Mouse (Mus musculus): ENCODE results near the gene Olfr469. TPM values are rescaled to one million over a fixed set of nuclear protein-coding genes. Genes with fewer than 3 reads are reported as not detected.

Olfr469 gene
- total and polyA plus RNA-seq, 2 experiments from 2014 or later, result not detected

DNA sequence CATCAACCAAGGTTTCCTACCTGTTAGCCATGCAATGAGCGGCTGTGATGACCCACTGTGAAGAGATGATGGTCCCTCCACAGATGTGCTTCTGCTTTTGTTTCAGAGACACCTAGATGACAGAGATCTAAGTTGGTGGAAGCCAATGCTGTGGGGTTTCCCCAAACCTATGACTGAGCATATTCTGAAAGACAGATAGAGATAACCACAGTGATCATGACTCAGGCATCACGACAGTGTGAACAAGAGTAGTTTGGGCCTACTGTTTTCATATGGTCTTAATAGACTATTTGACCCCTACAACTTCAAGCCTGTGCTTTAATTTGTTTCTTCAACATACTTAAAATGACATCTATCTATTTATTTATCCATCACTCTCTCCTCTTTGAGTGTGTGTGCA is 28.8 kb downstream of the Olfr469 start:
- no peaks in the 10 kb centered on the region for H3K4me1 ChIP-seq (ENCODE audit: insufficient read depth)
- DNase-seq, result no peak
- no peak for TF ChIP-seq CTCF (IDR thresholded peaks at IDR 0.05; ENCODE audit: low read depth)
- H3K9ac ChIP-seq, result no peak overlapping the region
- H3K36me3 ChIP-seq (ENCODE audit: insufficient read depth), result no peaks in the 10 kb centered on the region
- no peak for ATAC-seq
- H3K27me3 ChIP-seq (ENCODE audit: insufficient read depth, low read length), result no peaks in the 10 kb centered on the region
- H3K4me2 ChIP-seq (ENCODE audit: low read depth), result no peak overlapping the region
- no peaks in the 10 kb centered on the region for H3K9me3 ChIP-seq (ENCODE audit: low read length)
- 89% methylated on average over 2 of the region's 2 CpGs for WGBS
- no peak overlapping the region for H3K4me3 ChIP-seq (ENCODE audit: low read depth, low read length)
- H3K27ac ChIP-seq (ENCODE audit: low read depth, low read length), result no peak overlapping the region

DNA sequence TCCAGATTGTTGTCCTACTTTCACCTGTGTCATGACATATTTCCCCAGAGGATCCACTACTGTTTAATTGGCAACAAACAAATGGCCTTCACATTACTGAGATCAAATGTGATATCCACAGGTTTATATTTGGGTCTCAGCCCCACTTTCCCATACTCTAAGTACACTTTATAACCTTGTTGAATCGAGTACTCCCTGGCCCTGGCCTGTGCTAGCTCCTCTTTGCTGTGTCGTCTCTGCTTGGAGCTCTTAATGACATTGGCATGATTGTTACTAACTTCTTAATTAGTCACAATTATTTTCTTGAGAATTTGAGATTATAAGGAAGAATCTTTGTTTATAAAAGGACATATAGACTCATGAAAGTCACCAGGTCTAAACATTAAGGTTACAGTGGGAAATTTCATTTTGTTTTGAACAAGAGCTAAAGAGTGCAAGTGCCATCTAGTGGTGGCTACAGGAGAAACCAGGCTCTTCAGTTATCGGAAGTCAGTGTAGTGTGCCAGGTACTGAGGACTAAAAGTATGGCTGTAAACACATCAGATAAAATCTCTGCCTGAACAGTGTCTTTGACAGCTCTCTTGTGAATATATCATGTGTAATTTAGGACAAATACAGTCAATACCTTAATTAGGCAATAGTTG is 37.2 kb downstream of the Olfr469 start:
- DNase-seq, result peak; percentile 58

GRCm38 (mm10) chr7:107779611-107780010 is 45.7 kb downstream of the Olfr469 start:
- H3K9me3 ChIP-seq (ENCODE audit: low read length), result no peaks in the 10 kb centered on the region
- H3K4me1 ChIP-seq (ENCODE audit: insufficient read depth), result no peaks in the 10 kb centered on the region
- H3K27ac ChIP-seq (ENCODE audit: low read depth, low read length), result no peak overlapping the region
- no peak overlapping the region for H3K4me3 ChIP-seq (ENCODE audit: low read depth, low read length)
- H3K4me2 ChIP-seq (ENCODE audit: low read depth), result no peak overlapping the region
- WGBS, result 46% methylated on average over 4 of the region's 4 CpGs
- no peak overlapping the region for H3K9ac ChIP-seq
- H3K36me3 ChIP-seq (ENCODE audit: insufficient read depth), result no peaks in the 10 kb centered on the region
- peak; percentile 82 for TF ChIP-seq CTCF (IDR thresholded peaks at IDR 0.05; ENCODE audit: low read depth)
- no peak for ATAC-seq
- H3K27me3 ChIP-seq (ENCODE audit: insufficient read depth, low read length), result no peaks in the 10 kb centered on the region
- DNase-seq, result peak; percentile 58

More for the DNA sequence above, 37.2 kb downstream of the Olfr469 start:
- no peak overlapping the region for H3K9ac ChIP-seq
- 65% methylated on average over 3 of the region's 3 CpGs for WGBS
- H3K36me3 ChIP-seq (ENCODE audit: insufficient read depth), result no peaks in the 10 kb centered on the region
- peak; percentile 78 for TF ChIP-seq CTCF (IDR thresholded peaks at IDR 0.05; ENCODE audit: low read depth)
- H3K9me3 ChIP-seq (ENCODE audit: low read length), result no peaks in the 10 kb centered on the region
- H3K4me2 ChIP-seq (ENCODE audit: low read depth), result no peak overlapping the region
- H3K27me3 ChIP-seq (ENCODE audit: insufficient read depth, low read length), result no peaks in the 10 kb centered on the region
- no peaks in the 10 kb centered on the region for H3K4me1 ChIP-seq (ENCODE audit: insufficient read depth)
- no peak overlapping the region for H3K27ac ChIP-seq (ENCODE audit: low read depth, low read length)
- ATAC-seq, result peak; percentile 62
- H3K4me3 ChIP-seq (ENCODE audit: low read depth, low read length), result no peak overlapping the region

DNA sequence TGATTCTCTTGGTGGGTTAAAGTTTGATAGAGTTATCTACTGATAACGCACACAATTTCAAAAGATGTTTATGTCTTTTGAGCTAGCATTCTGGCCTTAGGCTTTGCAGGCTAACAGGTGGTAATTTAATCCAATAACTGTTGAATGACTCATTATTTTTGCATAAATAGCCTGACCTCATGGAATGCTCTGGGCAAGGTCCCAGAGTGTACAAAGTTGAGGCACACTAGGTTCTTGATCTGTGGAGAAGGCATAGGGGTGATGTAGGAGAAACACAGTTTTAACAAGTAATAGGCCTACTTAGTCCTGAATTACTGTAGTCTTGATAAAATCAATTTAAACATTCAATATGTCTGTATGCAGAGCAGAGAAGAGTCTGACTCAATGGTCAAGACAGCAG is 47.1 kb downstream of the Olfr469 start:
- no peaks in the 10 kb centered on the region for H3K4me1 ChIP-seq (ENCODE audit: insufficient read depth)
- ATAC-seq (no peak), DNase-seq (no peak)
- H3K9ac ChIP-seq, result no peak overlapping the region
- H3K27ac ChIP-seq (ENCODE audit: low read depth, low read length), result no peak overlapping the region
- 75% methylated on average over 1 of the region's 1 CpGs for WGBS
- H3K27me3 ChIP-seq (ENCODE audit: insufficient read depth, low read length), result no peaks in the 10 kb centered on the region
- no peak overlapping the region for H3K4me3 ChIP-seq (ENCODE audit: low read depth, low read length)
- no peak overlapping the region for H3K4me2 ChIP-seq (ENCODE audit: low read depth)
- H3K36me3 ChIP-seq (ENCODE audit: insufficient read depth), result no peaks in the 10 kb centered on the region
- H3K9me3 ChIP-seq (ENCODE audit: low read length), result no peaks in the 10 kb centered on the region
- TF ChIP-seq CTCF (IDR thresholded peaks at IDR 0.05; ENCODE audit: low read depth), result no peak

DNA sequence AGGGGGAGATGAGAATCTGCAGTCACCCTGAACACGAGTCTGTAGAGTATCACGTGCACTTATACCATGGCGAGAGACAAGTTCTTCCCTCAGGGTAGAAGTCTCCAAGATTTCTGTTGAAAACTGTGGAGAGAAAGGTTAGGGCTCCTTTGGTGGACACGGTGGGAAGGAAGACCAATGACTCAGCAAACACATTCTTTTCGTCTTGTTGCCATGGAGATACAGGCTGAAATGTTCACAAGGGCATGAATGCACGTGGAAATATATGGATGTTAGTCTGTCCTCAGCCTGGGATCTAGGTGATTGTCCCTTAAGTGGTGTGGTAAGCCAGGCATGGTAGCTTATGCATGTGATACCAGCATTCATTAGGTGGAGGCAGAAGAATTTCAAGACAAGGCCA is 54.5 kb downstream of the Olfr469 start:
- Histone ChIP-seq H3K4me3 (ENCODE audit: low read depth, low read length) (no peak overlapping the region), H3K36me3 (ENCODE audit: insufficient read depth) (no peaks in the 10 kb centered on the region), H3K4me2 (ENCODE audit: low read depth) (no peak overlapping the region), H3K27me3 (ENCODE audit: insufficient read depth, low read length) (no peaks in the 10 kb centered on the region), H3K9me3 (ENCODE audit: low read length) (no peaks in the 10 kb centered on the region), H3K27ac (ENCODE audit: low read depth, low read length) (no peak overlapping the region), H3K4me1 (ENCODE audit: insufficient read depth) (no peaks in the 10 kb centered on the region), H3K9ac (no peak overlapping the region)
- DNase-seq (no peak), ATAC-seq (no peak)
- WGBS, result 55% methylated on average over 6 of the region's 6 CpGs
- TF ChIP-seq CTCF (IDR thresholded peaks at IDR 0.05; ENCODE audit: low read depth), result no peak

Other genes starting within 250 kb of the Olfr469 start
- gene Ppfibp2, start 230.3 kb downstream of the Olfr469 start, total RNA-seq (2014; rRNA removed), result 2.8 and 3.1 TPM in 2 replicates
- gene Ppfibp2, start 230.3 kb downstream of the Olfr469 start, polyA plus RNA-seq (2015; fragmentation: Nextera tagmentation; extraction: Ambion mirVana), result 1.2 TPM in 2 replicates
- gene 5330417H12Rik, start 200.4 kb downstream of the Olfr469 start, total RNA-seq (2014; rRNA removed), result not detected in 2 replicates
- gene 5330417H12Rik, start 200.4 kb downstream of the Olfr469 start, polyA plus RNA-seq (2015; fragmentation: Nextera tagmentation; extraction: Ambion mirVana), result not detected in 2 replicates
- 0.15 TPM in 1 of 2 replicates, not detected in the other for gene Cyb5r2, start 67.5 kb downstream of the Olfr469 start, total RNA-seq (2014; rRNA removed)
- 0.18 TPM in 1 of 2 replicates, not detected in the other for gene Cyb5r2, start 67.5 kb downstream of the Olfr469 start, polyA plus RNA-seq (2015; fragmentation: Nextera tagmentation; extraction: Ambion mirVana)
- not detected in 2 replicates for gene Ovch2, start 24.3 kb downstream of the Olfr469 start, total RNA-seq (2014; rRNA removed)
- not detected in 2 replicates for gene Ovch2, start 24.3 kb downstream of the Olfr469 start, polyA plus RNA-seq (2015; fragmentation: Nextera tagmentation; extraction: Ambion mirVana)
- not detected in 2 replicates for gene Olfr467, start 13.3 kb downstream of the Olfr469 start, total RNA-seq (2014; rRNA removed)
- gene Olfr467, start 13.3 kb downstream of the Olfr469 start, polyA plus RNA-seq (2015; fragmentation: Nextera tagmentation; extraction: Ambion mirVana), result not detected in 2 replicates
- gene Olfr470, start 21.9 kb upstream of the Olfr469 start, total RNA-seq (2014; rRNA removed), result not detected in 2 replicates
- not detected in 2 replicates for gene Olfr470, start 21.9 kb upstream of the Olfr469 start, polyA plus RNA-seq (2015; fragmentation: Nextera tagmentation; extraction: Ambion mirVana)
- gene Olfr472, start 72.4 kb upstream of the Olfr469 start, total RNA-seq (2014; rRNA removed), result not detected in 2 replicates
- not detected in 2 replicates for gene Olfr472, start 72.4 kb upstream of the Olfr469 start, polyA plus RNA-seq (2015; fragmentation: Nextera tagmentation; extraction: Ambion mirVana)
- not detected in 2 replicates for gene Olfr473, start 104.9 kb upstream of the Olfr469 start, total RNA-seq (2014; rRNA removed)
- gene Olfr473, start 104.9 kb upstream of the Olfr469 start, polyA plus RNA-seq (2015; fragmentation: Nextera tagmentation; extraction: Ambion mirVana), result not detected in 2 replicates
- not detected in 2 replicates for gene Olfr474, start 129.1 kb upstream of the Olfr469 start, total RNA-seq (2014; rRNA removed)
- gene Olfr474, start 129.1 kb upstream of the Olfr469 start, polyA plus RNA-seq (2015; fragmentation: Nextera tagmentation; extraction: Ambion mirVana), result not detected in 2 replicates
- gene Olfr476, start 139.3 kb upstream of the Olfr469 start, total RNA-seq (2014; rRNA removed), result not detected in 2 replicates
- not detected in 2 replicates for gene Olfr476, start 139.3 kb upstream of the Olfr469 start, polyA plus RNA-seq (2015; fragmentation: Nextera tagmentation; extraction: Ambion mirVana)
- not detected in 2 replicates for gene Olfr477, start 161.2 kb upstream of the Olfr469 start, total RNA-seq (2014; rRNA removed)
- not detected in 2 replicates for gene Olfr477, start 161.2 kb upstream of the Olfr469 start, polyA plus RNA-seq (2015; fragmentation: Nextera tagmentation; extraction: Ambion mirVana)
- not detected in 2 replicates for gene Olfr478, start 208.4 kb upstream of the Olfr469 start, total RNA-seq (2014; rRNA removed)
- gene Olfr478, start 208.4 kb upstream of the Olfr469 start, polyA plus RNA-seq (2015; fragmentation: Nextera tagmentation; extraction: Ambion mirVana), result not detected in 2 replicates
- gene Olfr479, start 225.2 kb upstream of the Olfr469 start, total RNA-seq (2014; rRNA removed), result not detected in 2 replicates
- gene Olfr479, start 225.2 kb upstream of the Olfr469 start, polyA plus RNA-seq (2015; fragmentation: Nextera tagmentation; extraction: Ambion mirVana), result not detected in 2 replicates
- not detected in 2 replicates for gene Olfr480, start 241.8 kb upstream of the Olfr469 start, total RNA-seq (2014; rRNA removed)
- not detected in 2 replicates for gene Olfr480, start 241.8 kb upstream of the Olfr469 start, polyA plus RNA-seq (2015; fragmentation: Nextera tagmentation; extraction: Ambion mirVana)